Mouse (Mus musculus) ovary, postnatal 14 days (tissue): Measurements from ENCODE around the gene Esr2.
"Not testable (repeated sequence)": the region's sequence is repeated elsewhere in the genome, so short reads cannot be mapped to it uniquely, and the experiment has no call there.

Experiments used
- DNase-seq: peaks from one replicate; pipeline ENCODE4 v3.0.0; 2022; ENCODE audit warnings: low spot score

The Esr2 gene

GRCm38 (mm10) chr12:76177000-76177863 is at the start of gene Esr2:
TSS of gene Esr2 (minus strand) at chr12:76177259.
- no peak for DNase-seq

GRCm38 (mm10) chr12:76222104-76222503 is 45.0 kb upstream of the Esr2 start:
- not testable (repeated sequence) for DNase-seq

- no peak for DNase-seq
Observed at GRCm38 (mm10) chr12:76216716-76217115, 39.7 kb upstream of the Esr2 start.

- DNase-seq, result no peak
Observed at GRCm38 (mm10) chr12:76215121-76215520, 38.1 kb upstream of the Esr2 start.

GRCm38 (mm10) chr12:76209429-76209974 is 32.4 kb upstream of the Esr2 start:
- no peak for DNase-seq

GRCm38 (mm10) chr12:76200326-76200725 is 23.3 kb upstream of the Esr2 start:
- no peak for DNase-seq

GRCm38 (mm10) chr12:76197071-76197470 is 20.0 kb upstream of the Esr2 start:
- DNase-seq, result no peak

- DNase-seq, result peak; percentile 79
Observed at GRCm38 (mm10) chr12:76196709-76197054, 19.6 kb upstream of the Esr2 start.

- DNase-seq, result peak; percentile 89
Observed at GRCm38 (mm10) chr12:76195912-76196708, 19.1 kb upstream of the Esr2 start.

GRCm38 (mm10) chr12:76194526-76194925 is 17.5 kb upstream of the Esr2 start:
- DNase-seq, result no peak

GRCm38 (mm10) chr12:76190940-76191339 is 13.9 kb upstream of the Esr2 start:
- no peak for DNase-seq

- DNase-seq, result no peak
Observed at GRCm38 (mm10) chr12:76187849-76188248, 10.8 kb upstream of the Esr2 start.

GRCm38 (mm10) chr12:76186473-76186872 is 9.4 kb upstream of the Esr2 start:
- no peak for DNase-seq

GRCm38 (mm10) chr12:76185167-76185816 is 8.2 kb upstream of the Esr2 start:
- DNase-seq, result no peak

GRCm38 (mm10) chr12:76184271-76184670 is 7.2 kb upstream of the Esr2 start:
- DNase-seq, result no peak

- no peak for DNase-seq
Observed at GRCm38 (mm10) chr12:76182831-76183230, 5.8 kb upstream of the Esr2 start.

GRCm38 (mm10) chr12:76181471-76181870 is 4.4 kb upstream of the Esr2 start:
- DNase-seq, result no peak

GRCm38 (mm10) chr12:76180442-76180841 is 3.4 kb upstream of the Esr2 start:
- DNase-seq, result no peak

- no peak for DNase-seq
Observed at GRCm38 (mm10) chr12:76179527-76179926, 2.5 kb upstream of the Esr2 start.

GRCm38 (mm10) chr12:76179051-76179450 is 2.0 kb upstream of the Esr2 start:
- no peak for DNase-seq

- peak; percentile 63 for DNase-seq
Observed at GRCm38 (mm10) chr12:76177864-76178518, 932 bp upstream of the Esr2 start.

- no peak for DNase-seq
Observed at GRCm38 (mm10) chr12:76165641-76166040, 11.4 kb downstream of the Esr2 start.
